8 mouse cellular contexts compared by ENCODE assay signal in the genomic region with DNA sequence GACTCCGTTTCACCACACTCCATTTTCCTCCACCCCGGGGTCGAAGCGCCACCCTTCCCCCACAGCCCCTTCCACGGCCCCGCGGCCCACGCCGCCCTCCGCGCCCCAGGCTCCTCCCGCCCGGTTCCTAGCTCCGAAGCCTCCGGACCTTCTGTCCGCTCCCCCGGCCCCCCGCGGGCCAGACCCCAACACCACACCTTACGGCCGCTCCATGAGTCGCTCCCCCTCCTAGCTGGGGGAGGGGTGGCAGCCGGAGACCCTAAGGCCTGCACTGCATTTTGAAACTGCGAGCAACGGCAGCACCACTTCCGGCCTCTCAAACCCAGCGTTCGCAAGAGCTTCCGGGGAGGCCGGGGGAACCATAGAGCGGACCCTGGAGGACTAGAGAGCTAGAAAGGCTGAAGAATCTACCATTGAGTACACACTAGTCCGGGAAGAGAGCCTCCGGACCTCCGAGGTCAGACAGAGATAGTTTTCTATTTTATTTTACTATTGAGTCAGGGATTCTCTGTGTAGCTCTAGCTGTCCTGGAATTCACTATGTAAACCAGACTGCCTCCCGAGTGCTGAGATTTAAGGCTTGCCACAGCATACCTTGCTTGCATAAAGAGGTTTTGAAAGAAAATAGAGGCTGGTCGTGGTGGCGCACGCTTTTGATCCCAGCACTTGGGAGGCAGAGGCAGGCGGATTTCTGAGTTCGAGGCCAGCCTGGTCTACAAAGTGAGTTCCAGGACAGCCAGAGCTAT. TPM values are rescaled to one million over a fixed set of nuclear protein-coding genes. Genes with fewer than 3 reads are reported as not detected.
DNase-seq lines count a peak whose midpoint lies in the region; ATAC-seq lines count a peak whose summit lies in the region.

No protein-coding gene starts in this region.

- H3K27me3 ChIP-seq in hindbrain, embryonic 15.5 days = no peaks in the 10 kb centered on the region

- peak overlapping the region; percentile 85 for H3K9ac ChIP-seq in hindbrain, embryonic 15.5 days

- peak; percentile 98 for ATAC-seq in hindbrain, embryonic 15.5 days (ENCODE audit: low FRiP score, low read depth)

- under 1% methylated on average over 40 of the region's 40 CpGs for WGBS in hindbrain, embryonic 15.5 days

- DNase-seq in R1 (ENCODE audit: low read depth, low spot score) = peak; percentile 99
- DNase-seq in cerebellum, postnatal 25 days = peak; percentile 85 to 88
- DNase-seq in frontal cortex, postnatal 36 days (ENCODE audit: low spot score in 2 of 2) = peak; percentile 87 to 90
- DNase-seq in left cerebral cortex, adult 11 months (ENCODE audit: low spot score) = peak; percentile 81
- DNase-seq in lung, postnatal 4 days = peak; percentile 90 to 92
- DNase-seq in retina, postnatal 7 days (ENCODE audit: low read depth, low spot score) = peak; percentile 91
- DNase-seq in urinary bladder, adult 2 months (ENCODE audit: low spot score) = peak; percentile 63

- H3K36me3 ChIP-seq in hindbrain, embryonic 15.5 days = no peaks in the 10 kb centered on the region

- peaks cover 13% of the 10 kb centered on the region for H3K4me1 ChIP-seq in hindbrain, embryonic 15.5 days (replicated peaks)

- H3K4me2 ChIP-seq in hindbrain, embryonic 15.5 days = peak overlapping the region; percentile 74

- H3K9me3 ChIP-seq in hindbrain, embryonic 15.5 days = no peaks in the 10 kb centered on the region

- peak overlapping the region; percentile 82 for H3K4me3 ChIP-seq in hindbrain, embryonic 15.5 days

- peak overlapping the region; percentile 90 for H3K27ac ChIP-seq in hindbrain, embryonic 15.5 days (replicated peaks)

RNA-seq across cellular contexts. Expression of a gene that starts 5.1 kb away (rescaled TPM):
- 35.9 and 36.8 TPM in 2 replicates for polyA plus RNA-seq in hindbrain, embryonic 15.5 days (2015; fragmentation: Nextera tagmentation; extraction: Ambion mirVana)
- polyA plus RNA-seq in urinary bladder, adult 2 months (2012; rRNA removed) = 80.1 and 92.2 TPM in 2 replicates

RNA-seq across cellular contexts. Expression of a gene that starts 20.2 kb away (rescaled TPM):
- polyA plus RNA-seq in hindbrain, embryonic 15.5 days (2015; fragmentation: Nextera tagmentation; extraction: Ambion mirVana) = 12.2 and 13.3 TPM in 2 replicates
- 11.6 and 13.1 TPM in 2 replicates for polyA plus RNA-seq in urinary bladder, adult 2 months (2012; rRNA removed)

Comparison
In these comparisons a context has a peak if more than half of its experiments do, and no peak if none do; other contexts are left out.
1. Peak in every context shown above with its lines: DNase-seq, ATAC-seq, H3K4me3 ChIP-seq and H3K27ac ChIP-seq.